ENCODE assay signal across 7 mouse cellular contexts in the genomic region with DNA sequence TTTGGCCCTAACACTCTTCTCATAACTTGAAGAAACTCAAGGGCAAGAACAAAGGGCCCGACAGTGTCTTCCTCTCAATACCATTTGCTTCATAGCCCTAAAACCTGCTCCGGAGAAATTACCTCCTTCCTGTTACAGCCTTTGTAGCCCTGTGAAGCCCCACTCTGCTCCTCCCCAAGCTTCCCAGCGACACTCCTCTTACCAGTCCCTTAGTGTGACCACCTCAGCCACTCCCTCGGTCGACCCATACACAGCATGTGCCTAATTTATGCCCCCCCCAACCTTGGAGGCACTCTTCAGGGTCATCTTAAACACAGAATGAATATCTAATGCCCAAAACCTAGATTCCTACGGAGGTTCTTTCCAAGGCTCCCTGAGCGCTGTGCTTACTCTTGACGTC. TPM values are rescaled to one million over a fixed set of nuclear protein-coding genes. Genes with fewer than 3 reads are reported as not detected.
A peak's percentile ranks its signal among the peaks of the same experiment; 100 is the strongest.
DNase-seq lines count a peak whose midpoint lies in the region; ATAC-seq lines count a peak whose summit lies in the region.

No protein-coding gene starts in this region.

- no peaks in the 10 kb centered on the region for H3K36me3 ChIP-seq in hindbrain, embryonic 11.5 days (ENCODE audit: control insufficient read depth, insufficient read depth, low read length)
- H3K36me3 ChIP-seq in liver, embryonic 16.5 days (ENCODE audit: control insufficient read depth, insufficient read depth): no peaks in the 10 kb centered on the region

- DNase-seq in urinary bladder, postnatal 14 days (ENCODE audit: low spot score): peak; percentile 12
- no peak for DNase-seq in urinary bladder, postnatal 25 days (ENCODE audit: low spot score)
- DNase-seq in hindbrain, embryonic 11.5 days (ENCODE audit: low spot score): no peak
- no peak for DNase-seq in adrenal gland, postnatal 36 days
- no peak for DNase-seq in left cerebral cortex, postnatal 10 days (ENCODE audit: extremely low spot score in 1 of 2, low spot score in 2 of 2)
- DNase-seq in gastrocnemius, postnatal 4 days (ENCODE audit: low spot score in 2 of 2): no peak

- WGBS in hindbrain, embryonic 11.5 days: 21% methylated on average over 8 of the region's 8 CpGs
- 11% methylated on average over 8 of the region's 8 CpGs for WGBS in liver, embryonic 16.5 days (ENCODE audit: insufficient replicate concordance)

- H3K27me3 ChIP-seq in hindbrain, embryonic 11.5 days (ENCODE audit: control insufficient read depth, insufficient read depth, low read length): peaks cover 38% of the 10 kb centered on the region
- peaks cover 45% of the 10 kb centered on the region for H3K27me3 ChIP-seq in liver, embryonic 16.5 days (ENCODE audit: control insufficient read depth, insufficient read depth, low read depth, low read length)

- peaks cover 13% of the 10 kb centered on the region for H3K4me1 ChIP-seq in hindbrain, embryonic 11.5 days (replicated peaks; ENCODE audit: control insufficient read depth, insufficient read depth, low read length)
- peaks cover 2% of the 10 kb centered on the region for H3K4me1 ChIP-seq in liver, embryonic 16.5 days (ENCODE audit: control insufficient read depth, low read depth, low read length)

- H3K9ac ChIP-seq in hindbrain, embryonic 11.5 days (ENCODE audit: low read depth, low read length): no peak overlapping the region
- H3K9ac ChIP-seq in liver, embryonic 16.5 days (ENCODE audit: low read depth, low read length): peak overlapping the region; percentile 47; the same call in 1 of the 2 replicates

- intact Hi-C loops in left cerebral cortex, postnatal 10 days (cut with DNase I): no loop called here

- no peak overlapping the region for H3K27ac ChIP-seq in hindbrain, embryonic 11.5 days (ENCODE audit: low read depth, low read length)
- H3K27ac ChIP-seq in liver, embryonic 16.5 days (ENCODE audit: low read length): peak overlapping the region; percentile 24; the same call in 1 of the 2 replicates

- H3K4me2 ChIP-seq in hindbrain, embryonic 11.5 days (replicated peaks; ENCODE audit: low read depth, low read length): peak overlapping the region; percentile 85
- H3K4me2 ChIP-seq in liver, embryonic 16.5 days (ENCODE audit: low read depth, low read length): peak overlapping the region; percentile 61

- peak overlapping the region; percentile 38 for H3K4me3 ChIP-seq in hindbrain, embryonic 11.5 days (ENCODE audit: low read depth, low read length)
- H3K4me3 ChIP-seq in liver, embryonic 16.5 days (ENCODE audit: low read depth, low read length): peak overlapping the region; percentile 50

- H3K9me3 ChIP-seq in hindbrain, embryonic 11.5 days (ENCODE audit: control insufficient read depth, low read length): no peaks in the 10 kb centered on the region
- no peaks in the 10 kb centered on the region for H3K9me3 ChIP-seq in liver, embryonic 16.5 days (replicated peaks; ENCODE audit: control insufficient read depth, low read length)

- ATAC-seq in hindbrain, embryonic 11.5 days (ENCODE audit: low FRiP score): no peak
- no peak for ATAC-seq in liver, embryonic 16.5 days (ENCODE audit: low read depth)

RNA-seq across cellular contexts. Expression of gene Efna1, which starts 2.3 kb away (rescaled TPM):
- polyA plus RNA-seq in hindbrain, embryonic 11.5 days (2014; fragmentation: Nextera tagmentation; extraction: Ambion mirVana): 14.0 and 16.4 TPM in 2 replicates
- polyA plus RNA-seq in liver, embryonic 16.5 days (2015; fragmentation: Nextera tagmentation; extraction: Ambion mirVana): 8.1 and 12.7 TPM in 2 replicates
- 10 to 100 TPM in 1 of 2 experiments, 1 to 10 TPM in 1; 9.8 to 12.5 TPM for total RNA-seq in adrenal gland, postnatal 36 days (2021)
- total RNA-seq in left cerebral cortex, postnatal 10 days (2021): 1 to 10 TPM; 3.3 to 4.4 TPM
- total RNA-seq in gastrocnemius, postnatal 4 days (2021): 10 to 100 TPM; 20.4 to 21.8 TPM

RNA-seq across cellular contexts. Expression of gene Slc50a1, which starts 8.3 kb away (rescaled TPM):
- 35.9 and 37.5 TPM in 2 replicates for polyA plus RNA-seq in hindbrain, embryonic 11.5 days (2014; fragmentation: Nextera tagmentation; extraction: Ambion mirVana)
- 18.9 and 22.2 TPM in 2 replicates for polyA plus RNA-seq in liver, embryonic 16.5 days (2015; fragmentation: Nextera tagmentation; extraction: Ambion mirVana)
- total RNA-seq in adrenal gland, postnatal 36 days (2021): 10 to 100 TPM; 42.0 to 47.7 TPM
- 10 to 100 TPM; 17.9 to 22.3 TPM for total RNA-seq in left cerebral cortex, postnatal 10 days (2021)
- total RNA-seq in gastrocnemius, postnatal 4 days (2021): 10 to 100 TPM; 31.7 to 37.7 TPM

RNA-seq across cellular contexts. Expression of gene Dpm3, which starts 19.5 kb away (rescaled TPM):
- 75.7 and 82.9 TPM in 2 replicates for polyA plus RNA-seq in hindbrain, embryonic 11.5 days (2014; fragmentation: Nextera tagmentation; extraction: Ambion mirVana)
- 51.9 and 59.4 TPM in 2 replicates for polyA plus RNA-seq in liver, embryonic 16.5 days (2015; fragmentation: Nextera tagmentation; extraction: Ambion mirVana)
- 100 to 1,000 TPM; 117 to 130 TPM for total RNA-seq in adrenal gland, postnatal 36 days (2021)
- 10 to 100 TPM; 47.1 to 51.1 TPM for total RNA-seq in left cerebral cortex, postnatal 10 days (2021)
- 10 to 100 TPM; 61.2 to 62.8 TPM for total RNA-seq in gastrocnemius, postnatal 4 days (2021)

RNA-seq across cellular contexts. Expression of gene Trim46, which starts 32.5 kb away (rescaled TPM):
- polyA plus RNA-seq in hindbrain, embryonic 11.5 days (2014; fragmentation: Nextera tagmentation; extraction: Ambion mirVana): 9.5 and 9.7 TPM in 2 replicates
- polyA plus RNA-seq in liver, embryonic 16.5 days (2015; fragmentation: Nextera tagmentation; extraction: Ambion mirVana): 0.14 and 0.28 TPM in 2 replicates
- total RNA-seq in adrenal gland, postnatal 36 days (2021): 1 to 10 TPM; 1.3 to 1.6 TPM
- total RNA-seq in left cerebral cortex, postnatal 10 days (2021): 100 to 1,000 TPM; 112 to 118 TPM
- total RNA-seq in gastrocnemius, postnatal 4 days (2021): under 1 TPM; 0.73 to 0.83 TPM

RNA-seq across cellular contexts. Expression of gene Krtcap2, which starts 32.9 kb away (rescaled TPM):
- polyA plus RNA-seq in hindbrain, embryonic 11.5 days (2014; fragmentation: Nextera tagmentation; extraction: Ambion mirVana): 276 and 289 TPM in 2 replicates
- 129 and 131 TPM in 2 replicates for polyA plus RNA-seq in liver, embryonic 16.5 days (2015; fragmentation: Nextera tagmentation; extraction: Ambion mirVana)
- 100 to 1,000 TPM; 114 to 139 TPM for total RNA-seq in adrenal gland, postnatal 36 days (2021)
- total RNA-seq in left cerebral cortex, postnatal 10 days (2021): 10 to 100 TPM; 72.1 to 92.1 TPM
- total RNA-seq in gastrocnemius, postnatal 4 days (2021): 100 to 1,000 TPM in 1 of 2 experiments, 10 to 100 TPM in 1; 99.9 to 117 TPM
